In the genomic region with DNA sequence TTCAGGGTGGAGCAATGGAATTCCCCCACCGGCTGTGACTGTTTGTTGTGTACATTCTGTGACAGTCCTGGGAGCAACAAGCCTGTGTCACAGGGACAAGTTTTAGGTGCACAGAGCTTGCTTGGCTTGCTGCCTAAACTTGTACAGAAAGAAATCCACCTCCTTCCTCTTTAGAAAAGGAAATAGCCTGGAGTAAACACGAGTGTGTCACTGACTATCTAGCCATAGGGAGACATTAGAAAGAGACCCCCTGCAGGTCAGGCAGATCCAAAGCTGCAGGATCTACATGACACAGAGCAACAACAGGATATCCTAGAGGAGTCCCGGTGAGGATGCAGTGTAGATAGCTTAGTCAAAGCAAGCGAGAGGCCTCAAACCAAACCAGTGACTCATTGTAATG, we compare ENCODE assay signal across 9 mouse cellular contexts. TPM values are rescaled to one million over a fixed set of nuclear protein-coding genes. Genes with fewer than 3 reads are reported as not detected.
DNase-seq lines count a peak whose midpoint lies in the region; ATAC-seq lines count a peak whose summit lies in the region.
"Had no signal": no experiment of that assay in that cellular context is flagged by ENCODE, and none has a peak within 500 bp of the region (broad histone marks: within the 10 kb centered on the region; RNA-seq: fewer than 3 reads in every experiment).

No protein-coding gene starts in this region.

- H3K36me3 ChIP-seq in heart, embryonic 14.5 days (ENCODE audit: control insufficient read depth, insufficient read depth, low read length), result no peaks in the 10 kb centered on the region
- peaks cover 22% of the 10 kb centered on the region for H3K36me3 ChIP-seq in megakaryocyte, embryonic 14.5 days (replicated peaks; ENCODE audit: low read length)
- H3K36me3 ChIP-seq in stomach, embryonic 16.5 days (ENCODE audit: control insufficient read depth, insufficient read depth, low read length), result no peaks in the 10 kb centered on the region

- H3K27ac ChIP-seq in heart, embryonic 14.5 days (replicated peaks in 1 of 2; ENCODE audit: control insufficient read depth in 1 of 2, insufficient read depth in 1 of 2, low read depth in 2 of 2, low read length in 2 of 2), result peak overlapping the region; percentile 26 to 55
- peak overlapping the region; percentile 68; the same call in 1 of the 2 replicates for H3K27ac ChIP-seq in stomach, embryonic 16.5 days (ENCODE audit: low read length)

- 30% methylated on average over 4 of the region's 4 CpGs for WGBS in heart, embryonic 14.5 days
- WGBS in stomach, embryonic 16.5 days, result 41% methylated on average over 4 of the region's 4 CpGs

- H3K4me2 ChIP-seq in heart, embryonic 14.5 days (ENCODE audit: low read length), result no peak overlapping the region
- peak overlapping the region; percentile 2; the same call in 1 of the 2 replicates for H3K4me2 ChIP-seq in stomach, embryonic 16.5 days (ENCODE audit: low read depth, low read length)

- H3K9me3 ChIP-seq in heart, embryonic 14.5 days (ENCODE audit: control insufficient read depth, low read length), result no peaks in the 10 kb centered on the region
- no peaks in the 10 kb centered on the region for H3K9me3 ChIP-seq in megakaryocyte, embryonic 14.5 days
- no peaks in the 10 kb centered on the region for H3K9me3 ChIP-seq in stomach, embryonic 16.5 days (replicated peaks; ENCODE audit: control insufficient read depth, low read length)

- no peak overlapping the region for H3K4me3 ChIP-seq in heart, embryonic 14.5 days (ENCODE audit: control insufficient read depth in 1 of 2, insufficient read depth in 1 of 2, low read depth in 1 of 2, low read length in 2 of 2)
- peak overlapping the region; percentile 80 for H3K4me3 ChIP-seq in megakaryocyte, embryonic 14.5 days (replicated peaks)
- no peak overlapping the region for H3K4me3 ChIP-seq in stomach, embryonic 16.5 days (replicated peaks; ENCODE audit: low read length)

- no peaks in the 10 kb centered on the region for H3K27me3 ChIP-seq in heart, embryonic 14.5 days (ENCODE audit: control insufficient read depth, insufficient read depth, low read length)
- no peaks in the 10 kb centered on the region for H3K27me3 ChIP-seq in megakaryocyte, embryonic 14.5 days (replicated peaks)
- no peaks in the 10 kb centered on the region for H3K27me3 ChIP-seq in stomach, embryonic 16.5 days (ENCODE audit: control insufficient read depth, insufficient read depth, low read length)

- DNase-seq in heart, postnatal 4 days, result no peak
- DNase-seq in kidney, postnatal 10 days, result peak; percentile 55
- no peak for DNase-seq in left cerebral cortex, adult 11 months (ENCODE audit: low spot score)
- no peak for DNase-seq in layer of hippocampus, adult 9-11 months
- DNase-seq: cerebellum, adult 8-10 months had no signal

- peaks cover 4 to 13% of the 10 kb centered on the region in 2 experiments; a peak in 3 of 4 replicates for H3K4me1 ChIP-seq in heart, embryonic 14.5 days (ENCODE audit: control insufficient read depth in 2 of 2, insufficient read depth in 2 of 2, low read length in 2 of 2)
- H3K4me1 ChIP-seq in megakaryocyte, embryonic 14.5 days, result peaks cover 96% of the 10 kb centered on the region
- H3K4me1 ChIP-seq in stomach, embryonic 16.5 days (ENCODE audit: control insufficient read depth, insufficient read depth, low read length), result peaks cover 23% of the 10 kb centered on the region; the same call in 1 of the 2 replicates

- H3K9ac ChIP-seq in heart, embryonic 14.5 days (ENCODE audit: low read length), result no peak overlapping the region
- no peak overlapping the region for H3K9ac ChIP-seq in stomach, embryonic 16.5 days (ENCODE audit: low read length)

- peak; percentile 40; the same call in 1 of the 2 replicates for ATAC-seq in heart, embryonic 14.5 days (ENCODE audit: insufficient number of reproducible peaks, insufficient read depth, low FRiP score, low read depth)
- no peak for ATAC-seq in megakaryocyte, adult 5-6 weeks (ENCODE audit: poor library complexity, severe bottlenecking)
- peak; percentile 18; the same call in 1 of the 2 replicates for ATAC-seq in stomach, embryonic 16.5 days (ENCODE audit: insufficient read depth, low FRiP score)

RNA-seq across cellular contexts. Expression of gene Tbc1d22a, which starts 13.2 kb away (rescaled TPM):
- polyA plus RNA-seq in heart, embryonic 14.5 days (2014; fragmentation: Nextera tagmentation; extraction: Ambion mirVana), result 8.6 and 9.1 TPM in 2 replicates
- total RNA-seq in heart, postnatal 4 days (2021), result 10 to 100 TPM; 16.5 to 20.6 TPM
- polyA plus RNA-seq in megakaryocyte, embryonic 14.5 days (2012; ENCODE audit: insufficient read depth, low replicate concordance), result 14.3 and 16.7 TPM in 2 replicates
- total RNA-seq in megakaryocyte, adult 5-6 weeks (2015), result 12.9 and 13.3 TPM in 2 replicates
- total RNA-seq in megakaryocyte, adult 5-6 weeks (2017), result 19.0 and 24.1 TPM in 2 replicates
- polyA plus RNA-seq in stomach, embryonic 16.5 days (2015; fragmentation: Nextera tagmentation; extraction: Ambion mirVana), result 11.4 and 12.0 TPM in 2 replicates

RNA-seq across cellular contexts. Expression of gene Cerk, which starts 15.2 kb away (rescaled TPM):
- polyA plus RNA-seq in heart, embryonic 14.5 days (2014; fragmentation: Nextera tagmentation; extraction: Ambion mirVana), result 15.4 and 16.1 TPM in 2 replicates
- total RNA-seq in heart, postnatal 4 days (2021), result 10 to 100 TPM; 39.1 to 40.2 TPM
- 52.5 and 70.1 TPM in 2 replicates for polyA plus RNA-seq in megakaryocyte, embryonic 14.5 days (2012; ENCODE audit: insufficient read depth, low replicate concordance)
- 22.7 and 24.4 TPM in 2 replicates for total RNA-seq in megakaryocyte, adult 5-6 weeks (2015)
- 35.4 and 41.2 TPM in 2 replicates for total RNA-seq in megakaryocyte, adult 5-6 weeks (2017)
- polyA plus RNA-seq in stomach, embryonic 16.5 days (2015; fragmentation: Nextera tagmentation; extraction: Ambion mirVana), result 11.4 TPM in 2 replicates
